Mouse (Mus musculus): ENCODE measurements around the gene Gm20388. TPM values are rescaled to one million over a fixed set of nuclear protein-coding genes. Genes with fewer than 3 reads are reported as not detected.
A peak's percentile ranks its signal among the peaks of the same experiment; 100 is the strongest.

The Gm20388 gene
- polyA plus RNA-seq, 1 experiment = 0.36 TPM

- no peaks in the 10 kb centered on the region for H3K27me3 ChIP-seq (ENCODE audit: control insufficient read depth)
- TF ChIP-seq GATA1 (IDR thresholded peaks at IDR 0.05; ENCODE audit: low read length) = no peak
- TF ChIP-seq TAL1 (IDR thresholded peaks at IDR 0.05; ENCODE audit: low read length) = no peak
- H3K4me3 ChIP-seq (replicated peaks) = no peak overlapping the region
- H3K9me3 ChIP-seq (ENCODE audit: control insufficient read depth, low read length) = no peaks in the 10 kb centered on the region
- H3K36me3 ChIP-seq (ENCODE audit: control insufficient read depth) = peaks cover 86% of the 10 kb centered on the region
- H3K4me1 ChIP-seq (ENCODE audit: control insufficient read depth) = peaks cover 28% of the 10 kb centered on the region
Measured at GRCm38 (mm10) chr8:122904496-122904895, 2993.9 kb downstream of the Gm20388 start.

DNA sequence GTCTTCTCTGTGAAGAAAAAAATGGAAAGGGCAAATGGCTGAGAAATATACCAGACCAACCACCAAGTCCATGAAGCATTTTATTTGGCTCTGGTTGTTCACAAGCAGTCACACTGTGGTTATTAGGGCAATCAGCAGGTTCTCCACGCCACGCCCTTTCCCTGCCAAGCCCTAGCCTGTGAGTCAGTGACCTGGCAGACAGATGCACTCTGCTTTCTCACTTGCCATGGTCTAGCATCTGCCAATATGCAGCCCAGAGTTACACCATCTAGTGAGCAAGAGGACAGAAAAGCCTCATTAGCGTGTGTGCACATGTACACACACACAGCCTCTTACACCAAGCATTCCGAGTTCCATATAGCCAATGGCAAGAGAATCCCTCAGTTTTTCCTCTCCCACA lies 2994.7 kb downstream of the Gm20388 start:
- TF ChIP-seq TAL1 (IDR thresholded peaks at IDR 0.05; ENCODE audit: low read length) = no peak
- TF ChIP-seq GATA1 (IDR thresholded peaks at IDR 0.05; ENCODE audit: low read length) = no peak
- H3K4me1 ChIP-seq (ENCODE audit: control insufficient read depth) = peaks cover 28% of the 10 kb centered on the region
- H3K36me3 ChIP-seq (ENCODE audit: control insufficient read depth) = peaks cover 86% of the 10 kb centered on the region
- no peaks in the 10 kb centered on the region for H3K9me3 ChIP-seq (ENCODE audit: control insufficient read depth, low read length)
- no peaks in the 10 kb centered on the region for H3K27me3 ChIP-seq (ENCODE audit: control insufficient read depth)
- H3K4me3 ChIP-seq (replicated peaks) = no peak overlapping the region

DNA sequence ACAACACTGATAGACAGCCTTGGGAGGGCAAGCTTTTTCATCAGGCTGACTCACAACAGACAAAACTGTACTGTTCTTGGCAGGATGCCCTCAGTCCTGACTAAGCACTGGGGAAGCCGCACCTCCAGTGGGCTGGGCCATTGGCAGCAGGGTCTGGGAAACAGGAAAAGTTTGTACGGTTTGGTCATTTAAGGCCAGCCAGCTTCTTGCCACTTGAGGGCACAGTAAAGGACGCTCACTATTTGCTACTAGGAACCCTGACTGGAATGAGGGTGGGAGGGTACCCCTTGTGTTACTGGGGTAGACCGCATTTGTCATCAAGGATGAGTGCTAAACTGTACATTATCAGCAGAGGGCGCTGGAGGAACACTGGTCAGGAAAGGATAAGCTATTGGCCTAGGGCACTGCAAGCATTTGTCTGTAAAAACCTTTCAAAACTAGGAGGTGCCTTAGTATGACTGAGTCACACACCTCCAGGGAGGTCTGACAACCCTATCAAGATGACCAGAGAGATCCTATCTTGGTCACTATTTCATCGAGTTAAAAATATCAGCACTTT lies 2995.9 kb downstream of the Gm20388 start:
- H3K4me1 ChIP-seq (ENCODE audit: control insufficient read depth) = peaks cover 28% of the 10 kb centered on the region
- TF ChIP-seq TAL1 (IDR thresholded peaks at IDR 0.05; ENCODE audit: low read length) (no peak), GATA1 (IDR thresholded peaks at IDR 0.05; ENCODE audit: low read length) (no peak)
- H3K27me3 ChIP-seq (ENCODE audit: control insufficient read depth) = no peaks in the 10 kb centered on the region
- peak overlapping the region; percentile 3 for H3K4me3 ChIP-seq (replicated peaks)
- H3K9me3 ChIP-seq (ENCODE audit: control insufficient read depth, low read length) = no peaks in the 10 kb centered on the region
- peaks cover 77% of the 10 kb centered on the region for H3K36me3 ChIP-seq (ENCODE audit: control insufficient read depth)

DNA sequence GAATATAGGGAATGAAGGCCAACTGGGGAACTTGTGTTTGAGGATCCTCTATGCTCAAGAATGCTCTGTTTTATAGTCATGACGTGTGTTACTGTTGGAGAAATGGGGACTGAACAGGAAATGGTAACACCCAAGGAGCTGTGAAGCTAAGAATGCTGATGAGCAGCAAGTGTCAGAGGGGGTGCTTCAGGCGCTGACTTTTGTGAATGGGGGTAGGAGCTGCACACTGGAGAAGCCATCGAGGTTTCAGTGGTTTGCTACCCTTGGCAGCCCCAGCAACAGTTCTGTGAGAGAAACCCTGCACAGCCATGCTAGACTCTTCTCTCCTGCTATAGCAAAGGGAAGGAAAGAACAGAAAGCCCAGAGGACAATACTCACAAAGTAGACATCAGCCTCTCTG lies 3001.5 kb downstream of the Gm20388 start:
- peaks cover 4% of the 10 kb centered on the region for H3K4me1 ChIP-seq (ENCODE audit: control insufficient read depth)

DNA sequence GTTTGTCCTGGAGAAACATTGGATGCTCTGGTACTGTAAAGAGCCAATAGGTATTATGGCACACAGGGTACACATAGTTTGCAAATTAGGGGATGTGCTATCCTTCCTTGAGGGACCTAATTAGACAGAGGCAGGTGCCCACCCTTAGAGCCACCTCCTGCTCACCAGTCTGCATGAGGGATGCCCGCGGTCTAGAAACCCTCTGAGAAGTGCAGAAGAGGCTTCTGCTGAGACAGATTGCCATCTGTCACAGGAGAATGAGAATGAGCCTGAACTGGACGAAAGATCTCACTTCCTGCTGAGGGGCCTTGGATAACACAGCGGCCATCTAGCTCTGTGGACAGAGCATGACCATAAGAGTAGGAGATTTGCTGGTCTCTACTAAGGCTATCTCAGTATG lies 3002.2 kb downstream of the Gm20388 start:
- Histone ChIP-seq H3K9me3 (ENCODE audit: control insufficient read depth, low read length) (no peaks in the 10 kb centered on the region), H3K4me1 (ENCODE audit: control insufficient read depth) (peaks cover 11% of the 10 kb centered on the region), H3K4me3 (replicated peaks) (no peak overlapping the region), H3K36me3 (ENCODE audit: control insufficient read depth) (peaks cover 68% of the 10 kb centered on the region), H3K27me3 (ENCODE audit: control insufficient read depth) (no peaks in the 10 kb centered on the region)
- TF ChIP-seq TAL1 (IDR thresholded peaks at IDR 0.05; ENCODE audit: low read length) (no peak), GATA1 (IDR thresholded peaks at IDR 0.05; ENCODE audit: low read length) (no peak)

More for the DNA sequence above, 3001.5 kb downstream of the Gm20388 start:
- Histone ChIP-seq H3K4me3 (replicated peaks) (no peak overlapping the region), H3K9me3 (ENCODE audit: control insufficient read depth, low read length) (no peaks in the 10 kb centered on the region), H3K36me3 (ENCODE audit: control insufficient read depth) (peaks cover 75% of the 10 kb centered on the region), H3K27me3 (ENCODE audit: control insufficient read depth) (no peaks in the 10 kb centered on the region)
- TF ChIP-seq GATA1 (IDR thresholded peaks at IDR 0.05; ENCODE audit: low read length) (no peak), TAL1 (IDR thresholded peaks at IDR 0.05; ENCODE audit: low read length) (no peak)

DNA sequence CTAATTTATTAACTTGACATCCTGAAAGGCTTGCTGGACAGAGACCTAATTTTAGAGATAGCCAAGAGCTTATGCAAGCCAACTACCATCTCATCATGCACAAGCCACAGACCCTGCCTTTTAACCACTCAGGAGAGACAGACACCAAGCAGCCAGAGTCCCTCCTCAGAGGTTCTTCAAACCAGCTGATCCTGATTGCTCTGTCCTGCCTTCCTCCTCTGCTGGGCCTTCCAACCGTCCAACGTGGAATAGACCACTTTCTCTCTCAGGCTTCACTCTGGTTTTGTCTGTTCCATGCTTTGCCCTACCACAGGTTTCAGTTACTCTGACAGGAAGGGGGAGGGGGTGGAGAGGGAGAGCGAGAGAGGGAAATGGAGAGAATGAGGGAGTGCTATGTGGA lies 3006.1 kb downstream of the Gm20388 start:
- Histone ChIP-seq H3K9me3 (ENCODE audit: control insufficient read depth, low read length) (no peaks in the 10 kb centered on the region), H3K4me3 (replicated peaks) (no peak overlapping the region), H3K4me1 (ENCODE audit: control insufficient read depth) (peaks cover 29% of the 10 kb centered on the region), H3K27me3 (ENCODE audit: control insufficient read depth) (no peaks in the 10 kb centered on the region), H3K36me3 (ENCODE audit: control insufficient read depth) (peaks cover 45% of the 10 kb centered on the region)
- TF ChIP-seq TAL1 (IDR thresholded peaks at IDR 0.05; ENCODE audit: low read length) = no peak
- TF ChIP-seq GATA1 (IDR thresholded peaks at IDR 0.05; ENCODE audit: low read length) = no peak

DNA sequence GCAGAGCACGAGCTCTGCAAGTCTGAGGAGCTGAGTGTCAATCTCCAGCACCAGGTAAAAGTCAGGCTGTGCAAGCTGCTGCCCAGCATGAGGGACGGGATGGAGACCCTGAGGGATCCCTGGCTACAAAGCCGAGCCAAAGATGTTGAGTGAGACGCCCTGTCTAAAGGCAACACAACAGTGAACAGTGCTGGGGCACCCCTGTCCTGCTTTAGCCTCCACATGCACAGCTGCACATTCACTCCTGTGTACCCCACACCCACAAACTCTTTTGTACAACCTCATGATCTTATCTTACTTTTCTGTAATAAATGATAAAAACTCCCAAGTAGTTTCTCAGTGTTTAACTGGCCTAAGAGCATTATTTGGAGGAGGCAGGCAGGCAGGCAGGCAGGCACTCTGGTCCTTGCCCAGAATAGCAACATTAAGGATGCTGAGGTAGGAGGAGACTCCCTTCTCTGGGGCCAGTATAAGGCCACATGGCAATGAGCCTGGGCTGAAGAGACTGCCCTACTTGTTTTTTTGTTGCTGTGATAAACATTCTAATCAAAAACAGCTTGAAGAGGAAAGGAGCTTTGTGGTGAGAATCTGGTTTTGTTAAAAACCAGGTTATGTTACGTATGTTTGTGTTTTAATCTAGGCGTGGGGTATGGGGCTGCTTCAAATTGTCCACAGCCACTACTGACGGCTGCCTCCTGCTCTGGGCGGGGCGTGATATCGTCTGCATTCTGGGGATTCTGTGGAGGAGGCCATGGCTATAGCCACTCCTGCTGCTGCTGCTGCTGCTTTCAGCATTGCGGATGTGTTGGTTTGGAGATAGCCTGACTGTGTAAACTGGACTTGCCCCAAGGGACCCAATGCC lies 3007.1 kb downstream of the Gm20388 start:
- Histone ChIP-seq H3K9me3 (ENCODE audit: control insufficient read depth, low read length) (no peaks in the 10 kb centered on the region), H3K4me1 (ENCODE audit: control insufficient read depth) (peaks cover 30% of the 10 kb centered on the region), H3K36me3 (ENCODE audit: control insufficient read depth) (peaks cover 37% of the 10 kb centered on the region), H3K4me3 (replicated peaks) (no peak overlapping the region), H3K27me3 (ENCODE audit: control insufficient read depth) (no peaks in the 10 kb centered on the region)
- TF ChIP-seq GATA1 (IDR thresholded peaks at IDR 0.05; ENCODE audit: low read length) (no peak), TAL1 (IDR thresholded peaks at IDR 0.05; ENCODE audit: low read length) (no peak)

DNA sequence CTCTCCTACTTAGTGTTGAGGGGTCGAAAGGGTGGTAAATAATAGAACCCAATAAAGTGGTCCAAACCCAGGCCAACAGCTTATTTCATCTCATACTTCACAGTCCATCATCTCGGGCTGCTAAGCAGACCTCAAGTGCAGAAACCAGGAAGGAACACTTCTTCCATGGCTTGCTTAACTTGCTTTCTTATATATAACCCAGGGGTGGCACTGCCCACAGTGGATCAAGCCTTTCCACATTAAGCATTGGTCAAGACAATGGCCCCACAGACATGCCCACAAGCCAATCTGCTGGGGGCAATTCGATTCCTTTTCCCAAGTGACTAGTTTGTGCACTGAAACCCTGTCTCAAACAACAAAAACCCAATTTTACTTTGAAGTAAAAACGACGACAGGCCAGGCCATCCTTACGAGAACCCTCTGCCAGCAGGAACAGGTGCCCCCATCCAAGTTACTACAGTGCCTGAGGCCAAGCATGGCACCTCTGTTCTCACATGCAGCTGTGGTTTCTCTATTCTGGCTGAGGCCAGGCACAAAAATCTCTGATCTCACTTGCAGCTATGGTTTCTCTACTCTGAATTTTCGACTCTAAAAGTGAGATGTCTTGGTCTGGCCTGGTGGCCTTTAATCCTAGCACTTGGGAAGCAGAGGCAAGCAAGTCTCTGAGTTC lies 3007.9 kb downstream of the Gm20388 start:
- Histone ChIP-seq H3K9me3 (ENCODE audit: control insufficient read depth, low read length) (no peaks in the 10 kb centered on the region), H3K4me3 (replicated peaks) (no peak overlapping the region), H3K36me3 (ENCODE audit: control insufficient read depth) (peaks cover 29% of the 10 kb centered on the region), H3K27me3 (ENCODE audit: control insufficient read depth) (no peaks in the 10 kb centered on the region), H3K4me1 (ENCODE audit: control insufficient read depth) (peaks cover 32% of the 10 kb centered on the region)
- no peak for TF ChIP-seq TAL1 (IDR thresholded peaks at IDR 0.05; ENCODE audit: low read length)
- no peak for TF ChIP-seq GATA1 (IDR thresholded peaks at IDR 0.05; ENCODE audit: low read length)

DNA sequence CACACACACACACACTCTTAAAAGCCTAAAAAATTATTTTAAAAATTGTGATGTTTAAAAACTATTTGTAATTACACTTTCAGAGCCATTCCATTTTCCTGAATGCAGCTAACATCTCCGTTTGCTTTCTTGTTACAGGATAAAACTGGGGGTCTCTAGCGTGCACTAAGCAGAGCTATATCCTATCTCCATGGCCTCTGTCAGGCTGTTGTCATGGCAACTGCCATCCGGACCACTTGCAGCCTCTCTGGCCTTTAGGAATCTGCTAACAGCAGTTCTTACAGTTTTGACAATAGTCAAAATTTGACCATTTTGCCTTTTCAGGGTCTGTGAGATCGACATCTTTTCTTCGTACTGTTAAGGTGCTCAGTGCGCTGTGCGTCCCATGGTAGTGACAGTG lies 3010.2 kb downstream of the Gm20388 start:
- peaks cover 6% of the 10 kb centered on the region for H3K36me3 ChIP-seq (ENCODE audit: control insufficient read depth)
- H3K9me3 ChIP-seq (ENCODE audit: control insufficient read depth, low read length) = no peaks in the 10 kb centered on the region
- TF ChIP-seq GATA1 (IDR thresholded peaks at IDR 0.05; ENCODE audit: low read length) = no peak
- TF ChIP-seq TAL1 (IDR thresholded peaks at IDR 0.05; ENCODE audit: low read length) = no peak
- no peak overlapping the region for H3K4me3 ChIP-seq (replicated peaks)
- no peaks in the 10 kb centered on the region for H3K27me3 ChIP-seq (ENCODE audit: control insufficient read depth)
- peaks cover 42% of the 10 kb centered on the region for H3K4me1 ChIP-seq (ENCODE audit: control insufficient read depth)

Data from erythroblast, embryonic 14.5 days (primary cell).